12 mouse cellular contexts compared by ENCODE assay signal in genomic region chr3:147101053-147101764, GRCm38 (mm10).
DNase-seq lines count a peak whose midpoint lies in the region; ATAC-seq and TF ChIP-seq lines count a peak whose summit lies in the region.
"Had no signal": no experiment of that assay in that cellular context is flagged by ENCODE, and none has a peak within 500 bp of the region (broad histone marks: within the 10 kb centered on the region; RNA-seq: fewer than 3 reads in every experiment).

No protein-coding gene starts in this region.

- no peak for TF ChIP-seq CTCF in C2C12 (IDR thresholded peaks at IDR 0.05; ENCODE audit: control insufficient read depth, insufficient read depth, insufficient read length)
- TF ChIP-seq CTCF in CH12.LX (conservative IDR thresholded peaks at IDR 0.05 in 1 of 2, IDR thresholded peaks at IDR 0.05 in 1 of 2; ENCODE audit: low read depth in 2 of 2, low read length in 2 of 2), result no peak

- dilution Hi-C loops in CH12.LX (cut with MboI; ENCODE audit: extremely low pct_ligation_motif_present, extremely low pct_unique_long_range_greater_than_20kb, low sequenced_read_pairs), result no loop called here

- H3K4me2 ChIP-seq in kidney, embryonic 15.5 days, result peak overlapping the region; percentile 26
- no peak overlapping the region for H3K4me2 ChIP-seq in CH12.LX (ENCODE audit: insufficient read depth, low read depth, poor library complexity, severe bottlenecking)
- H3K4me2 ChIP-seq: intestine, embryonic 15.5 days; lung, embryonic 15.5 days had no signal

- H3K4me1 ChIP-seq in kidney, embryonic 15.5 days, result peaks cover 30% of the 10 kb centered on the region
- peaks cover under 1 to 35% of the 10 kb centered on the region in 2 experiments for H3K4me1 ChIP-seq in CH12.LX (ENCODE audit: control insufficient read depth in 1 of 2, insufficient read depth in 2 of 2)

- peak overlapping the region; percentile 79 for H3K27ac ChIP-seq in kidney, embryonic 15.5 days
- no peak overlapping the region for H3K27ac ChIP-seq in CH12.LX (ENCODE audit: insufficient read depth, low read depth)
- H3K27ac ChIP-seq: intestine, embryonic 15.5 days; lung, embryonic 15.5 days; stomach, postnatal 0 days had no signal

- no peak overlapping the region for H3K9ac ChIP-seq in kidney, embryonic 15.5 days
- no peak overlapping the region for H3K9ac ChIP-seq in CH12.LX (ENCODE audit: insufficient read depth, low read depth)
- H3K9ac ChIP-seq: intestine, embryonic 15.5 days; lung, embryonic 15.5 days had no signal

- TF ChIP-seq EP300 in CH12.LX (IDR thresholded peaks at IDR 0.05; ENCODE audit: low read length), result no peak

- WGBS in kidney, embryonic 15.5 days, result 10% methylated on average over 7 of the region's 7 CpGs

- TF ChIP-seq POLR2A in CH12.LX (IDR thresholded peaks at IDR 0.05; ENCODE audit: low read depth, low read length), result no peak

- 0 out of 2 replicates have a peak, but pooled peaks cover 6% of the 10 kb centered on the region for H3K27me3 ChIP-seq in kidney, embryonic 15.5 days
- H3K27me3 ChIP-seq in C2C12 (ENCODE audit: control insufficient read depth, insufficient read depth, insufficient read length) (no peaks in the 10 kb centered on the region), CH12.LX (replicated peaks) (no peaks in the 10 kb centered on the region)
- H3K27me3 ChIP-seq: intestine, embryonic 15.5 days; lung, embryonic 15.5 days had no signal

- no peak overlapping the region for H3K4me3 ChIP-seq in kidney, embryonic 15.5 days (replicated peaks)
- H3K4me3 ChIP-seq in C2C12 (ENCODE audit: insufficient read depth, poor library complexity, severe bottlenecking) (no peak overlapping the region), CH12.LX (replicated peaks in 1 of 3; ENCODE audit: low read depth in 2 of 3, low read length in 2 of 3, poor library complexity in 1 of 3) (no peak overlapping the region)
- H3K4me3 ChIP-seq: intestine, embryonic 15.5 days; lung, embryonic 15.5 days had no signal

- no peak overlapping the region for H3ac ChIP-seq in C2C12 (ENCODE audit: control insufficient read depth, insufficient read length, low read depth)

- ATAC-seq in kidney, embryonic 15.5 days (replicated peaks; ENCODE audit: low FRiP score), result peak; percentile 90
- ATAC-seq: intestine, embryonic 15.5 days had no signal

- TF ChIP-seq RAD21 in CH12.LX (IDR thresholded peaks at IDR 0.05; ENCODE audit: low read depth, low read length), result no peak

- H3K36me3 ChIP-seq in kidney, embryonic 15.5 days, result no peaks in the 10 kb centered on the region
- H3K36me3 ChIP-seq in C2C12 (ENCODE audit: control insufficient read depth, insufficient read depth), result no peaks in the 10 kb centered on the region
- H3K36me3 ChIP-seq in CH12.LX (replicated peaks in 1 of 2; ENCODE audit: control insufficient read depth in 1 of 2, insufficient read depth in 1 of 2, low read length in 1 of 2), result no peaks in the 10 kb centered on the region
- H3K36me3 ChIP-seq: intestine, embryonic 15.5 days; lung, embryonic 15.5 days had no signal

- H3K79me2 ChIP-seq in C2C12 (ENCODE audit: control insufficient read depth, insufficient read depth) (no peaks in the 10 kb centered on the region), CH12.LX (replicated peaks; ENCODE audit: control insufficient read depth, extremely low read depth, insufficient read depth, poor library complexity, severe bottlenecking) (no peaks in the 10 kb centered on the region)

- in situ Hi-C loops in CH12.LX (cut with MboI; ENCODE audit: low pct_ligation_motif_present, low pct_unique_long_range_greater_than_20kb, low sequenced_read_pairs), result no loop called here

- DNase-seq in kidney, adult 9 months, result no peak
- DNase-seq in CH12.LX (ENCODE audit: extremely low read depth), result peak; percentile 19
- peak; percentile 47 for DNase-seq in mesoderm, embryonic 11.5 days (ENCODE audit: low read depth, low spot score)
- DNase-seq in frontal cortex, adult 2 months (ENCODE audit: extremely low spot score in 1 of 2, low spot score in 1 of 2), result no peak
- no peak for DNase-seq in Muller cell, postnatal 12 days (ENCODE audit: inconsistent ontology term)
- DNase-seq: adrenal gland, adult 2 months; cerebellum, adult 9-11 months had no signal

- no peaks in the 10 kb centered on the region for H3K79me3 ChIP-seq in C2C12 (ENCODE audit: low read depth)

- no peaks in the 10 kb centered on the region for H3K9me3 ChIP-seq in kidney, embryonic 15.5 days (replicated peaks)
- H3K9me3 ChIP-seq in CH12.LX (replicated peaks; ENCODE audit: low read length), result no peaks in the 10 kb centered on the region
- H3K9me3 ChIP-seq: intestine, embryonic 15.5 days; lung, embryonic 15.5 days had no signal

TF ChIP-seq in C2C12, 6 proteins besides CTCF, POLR2A, EP300 and RAD21:
- TF ChIP-seq MYOD1 (IDR thresholded peaks at IDR 0.05; ENCODE audit: control insufficient read depth, insufficient read length, low read depth) (peak; percentile 88), CEBPB (IDR thresholded peaks at IDR 0.05; ENCODE audit: low read depth) (no peak)

TF ChIP-seq in CH12.LX, 34 proteins besides CTCF, POLR2A, EP300 and RAD21:
- TF ChIP-seq ZKSCAN1 (IDR thresholded peaks at IDR 0.05; ENCODE audit: borderline replicate concordance, low read depth, low read length) (no peak), ETS1 (conservative IDR thresholded peaks at IDR 0.05; ENCODE audit: low read depth, low read length) (no peak), CHD1 (IDR thresholded peaks at IDR 0.05; ENCODE audit: low read depth, low read length) (no peak), NRF1 (IDR thresholded peaks at IDR 0.05; ENCODE audit: low read depth, low read length) (no peak), ZC3H11A (IDR thresholded peaks at IDR 0.05; ENCODE audit: low read depth, low read length) (no peak), USF2 (conservative IDR thresholded peaks at IDR 0.05; ENCODE audit: low read depth, low read length) (no peak), SMC3 (IDR thresholded peaks at IDR 0.05; ENCODE audit: low read depth, low read length) (no peak), MYC (IDR thresholded peaks at IDR 0.05; ENCODE audit: low read depth, low read length) (no peak), PAX5 (IDR thresholded peaks at IDR 0.05; ENCODE audit: low read length) (no peak), E2F4 (IDR thresholded peaks at IDR 0.05; ENCODE audit: insufficient replicate concordance, low read depth, low read length) (no peak), SIN3A (IDR thresholded peaks at IDR 0.05; ENCODE audit: low read length) (no peak), TCF12 (IDR thresholded peaks at IDR 0.05; ENCODE audit: low read depth, low read length) (no peak), NELFE (IDR thresholded peaks at IDR 0.05; ENCODE audit: low read depth, low read length) (no peak), CHD2 (IDR thresholded peaks at IDR 0.05; ENCODE audit: low read length) (no peak), MAZ (IDR thresholded peaks at IDR 0.05; ENCODE audit: low read depth, low read length) (no peak), TBP (conservative IDR thresholded peaks at IDR 0.05; ENCODE audit: low read depth, low read length) (no peak)

Comparison
In these comparisons a context has a peak if more than half of its experiments do, and no peak if none do; other contexts are left out.
1. DNase-seq: peak in CH12.LX (single experiment) and mesoderm, embryonic 11.5 days (single experiment); none in kidney, adult 9 months (single experiment), frontal cortex, adult 2 months (0 of 2) and Muller cell, postnatal 12 days (single experiment).